Mouse (Mus musculus) erythroid progenitor cell, adult 5-6 weeks (primary cell): ENCODE results near the gene Fry. TPM values are rescaled to one million over a fixed set of nuclear protein-coding genes. Genes with fewer than 3 reads are reported as not detected.
A peak's percentile ranks its signal among the peaks of the same experiment; 100 is the strongest.

ENCODE experiments used
- ATAC-seq: replicated peaks from 2 replicates; pipeline ENCODE4 v1.8.0; 2016; ENCODE audit warnings: moderate number of reproducible peaks, mild to moderate bottlenecking, moderate TSS enrichment, inconsistent platforms; ENCODE audit not compliant: poor library complexity, low FRiP score, severe bottlenecking
- total RNA-seq, 2 experiments: library from RNA; stranded (forward) in 1 of 2; stranded (reverse) in 1 of 2; fragments of 150-400 nt in 1 of 2; fragments of 186-747, 209-891 nt in 1 of 2; gene quantifications; 2 replicates each; pipeline versions ENCODE4 v1.2.3 to v1.2.4; 2015 to 2017; ENCODE audit warnings: low replicate concordance in 2 of 2

Fry gene
- total RNA-seq, 2 experiments from 2014 or later: 13.8 to 28.3 TPM

- no peak for ATAC-seq
Observed at GRCm38 (mm10) chr5:150367027-150367426, 248.6 kb downstream of the Fry start.

DNA sequence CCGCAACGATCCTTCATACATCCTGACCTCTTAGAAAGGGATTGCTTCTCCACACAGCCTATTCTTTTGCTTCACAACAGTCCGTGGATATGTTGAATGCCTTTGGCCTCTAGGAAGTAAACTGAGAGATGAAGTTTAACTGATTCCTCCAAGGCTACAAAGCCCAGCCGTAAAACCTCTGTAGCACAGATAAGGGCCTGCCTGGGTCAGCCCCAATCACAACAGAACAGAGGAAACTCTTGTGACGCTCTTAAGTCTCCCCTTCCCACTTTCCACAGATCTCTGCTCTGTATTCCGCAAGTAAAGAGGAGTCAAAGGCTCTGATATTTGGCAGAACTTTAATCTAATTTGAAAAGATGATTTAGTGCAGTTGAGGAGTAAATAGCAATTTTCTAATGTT lies 251.8 kb downstream of the Fry start:
- ATAC-seq: no peak

GRCm38 (mm10) chr5:150370895-150371294 lies 252.4 kb downstream of the Fry start:
- no peak for ATAC-seq

GRCm38 (mm10) chr5:150372956-150373355 lies 254.5 kb downstream of the Fry start:
- ATAC-seq: no peak

DNA sequence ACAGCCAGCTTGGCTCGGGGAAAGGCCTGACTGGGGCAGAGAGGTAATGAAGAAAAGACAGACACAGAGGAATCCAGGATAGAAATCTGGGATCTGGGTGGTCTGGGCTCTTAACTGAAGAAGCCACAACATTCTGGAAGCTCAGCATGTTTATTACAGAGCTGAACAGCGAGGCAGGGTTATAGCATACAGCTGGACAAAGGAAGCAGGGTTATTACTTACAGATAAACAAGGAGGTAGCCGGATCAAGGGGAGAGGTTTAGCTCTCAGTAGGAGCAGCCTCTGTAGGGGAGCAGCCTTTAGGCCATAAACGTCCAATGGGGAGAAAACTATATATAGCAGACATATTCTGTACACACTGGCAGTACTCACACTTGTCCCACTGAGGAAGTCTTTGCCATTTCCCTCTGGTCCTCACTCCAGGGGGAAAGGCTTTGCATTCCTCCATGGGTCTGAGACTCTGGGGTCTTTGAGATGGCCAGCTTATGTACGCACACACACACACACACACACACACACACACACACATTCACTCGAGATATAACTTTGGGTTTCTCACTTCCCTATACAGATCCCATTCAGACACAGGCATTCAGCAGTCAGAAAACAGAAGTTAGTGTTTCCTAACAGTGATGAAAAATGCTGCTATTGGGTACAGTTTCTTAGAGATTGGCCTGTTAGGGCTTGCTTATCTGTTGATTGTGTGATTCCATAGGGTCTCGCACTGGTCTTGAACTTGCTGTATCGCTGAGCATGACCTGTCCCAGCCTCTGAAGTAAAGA lies 256.5 kb downstream of the Fry start:
- no peak for ATAC-seq

GRCm38 (mm10) chr5:150378586-150378985 lies 260.1 kb downstream of the Fry start:
- ATAC-seq: no peak

GRCm38 (mm10) chr5:150380767-150381166 lies 262.3 kb downstream of the Fry start:
- ATAC-seq: no peak

DNA sequence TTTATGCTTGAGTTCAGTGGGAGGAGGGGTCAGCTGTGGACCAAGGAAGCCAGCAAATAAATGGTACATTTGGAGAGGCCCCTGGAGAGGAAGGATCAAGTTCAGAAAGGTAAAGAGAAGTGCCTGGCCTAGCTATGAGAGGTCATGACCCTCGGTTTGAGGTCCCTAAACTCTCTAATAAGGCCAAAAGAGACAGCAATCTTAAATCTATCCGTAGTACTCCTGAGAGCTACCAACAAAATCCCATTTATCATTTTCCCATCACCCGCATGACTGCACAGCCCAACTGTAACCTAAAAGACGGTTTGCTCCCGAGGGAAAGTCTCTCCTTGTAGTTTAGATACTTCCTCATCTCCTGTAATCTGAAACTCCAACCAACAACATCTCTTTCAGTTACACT lies 264.0 kb downstream of the Fry start:
- no peak for ATAC-seq

DNA sequence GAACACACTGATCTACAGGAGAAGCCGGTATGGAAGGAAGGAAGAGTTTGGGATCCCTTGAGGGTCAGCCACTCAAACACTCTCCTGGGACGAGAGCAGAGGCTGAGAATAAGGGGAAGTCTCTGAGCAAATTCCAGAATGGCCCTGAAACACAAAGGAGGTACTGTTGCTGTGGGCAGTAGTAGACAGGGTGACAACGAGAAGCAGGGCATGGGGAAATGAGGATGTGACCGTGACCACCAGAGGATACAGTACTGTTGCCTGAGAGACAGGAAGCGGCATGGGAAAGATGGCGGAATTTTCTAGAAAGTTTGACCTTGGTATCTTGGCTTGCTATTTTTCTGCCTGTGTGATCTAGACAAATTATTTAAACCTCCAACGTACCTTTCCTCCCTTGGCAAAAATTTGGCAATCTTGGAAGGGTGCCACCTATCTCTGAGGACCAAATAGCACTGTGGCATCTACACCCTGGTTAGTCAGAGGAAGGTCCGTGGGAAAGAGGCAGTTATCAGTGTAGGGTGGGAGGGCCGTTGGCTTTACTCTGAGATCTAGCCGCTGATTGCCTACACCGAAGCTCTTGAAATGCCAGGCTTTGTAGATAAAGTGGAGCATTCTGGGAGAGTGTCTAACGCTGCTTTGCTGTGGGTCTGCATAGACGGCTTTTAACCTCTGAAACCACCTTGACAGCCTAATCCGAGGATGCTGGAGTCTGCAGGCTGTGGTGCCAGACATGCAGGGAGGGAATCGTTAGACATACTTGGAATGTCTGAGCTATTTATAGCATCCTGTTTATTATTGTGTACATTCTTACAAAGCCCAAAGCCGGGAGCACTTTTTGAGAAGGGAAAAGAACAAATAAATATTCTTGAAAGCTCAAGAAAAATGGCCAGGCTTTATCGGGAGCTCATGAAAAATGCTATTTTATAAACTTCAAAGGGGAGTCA lies 266.1 kb downstream of the Fry start:
- no peak for ATAC-seq

GRCm38 (mm10) chr5:150385224-150385623 lies 266.8 kb downstream of the Fry start:
- ATAC-seq: no peak

GRCm38 (mm10) chr5:150388623-150389022 lies 270.2 kb downstream of the Fry start:
- ATAC-seq: no peak

GRCm38 (mm10) chr5:150389589-150390377 lies 271.3 kb downstream of the Fry start:
- ATAC-seq: peak; percentile 48; the same call in 1 of the 2 replicates

DNA sequence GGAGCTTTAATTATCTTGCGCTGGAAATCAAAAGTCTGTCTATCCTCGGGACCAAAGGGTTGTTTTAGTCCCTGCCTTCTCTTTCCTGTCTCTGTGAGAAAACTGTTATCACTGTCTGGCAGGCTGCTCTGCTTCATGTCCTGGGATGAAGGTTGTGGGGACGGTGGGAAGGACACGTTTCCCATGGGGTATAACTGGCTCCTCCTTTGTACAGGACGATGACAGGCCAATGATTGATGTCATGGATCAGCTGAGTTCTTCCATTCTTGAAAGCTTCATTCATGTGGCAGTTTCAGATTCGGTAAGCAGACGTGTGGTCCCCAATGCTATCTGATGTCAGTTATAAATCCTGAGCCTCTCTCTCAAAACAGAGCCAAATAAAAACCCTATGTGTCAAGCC lies 272.0 kb downstream of the Fry start:
- ATAC-seq: no peak

GRCm38 (mm10) chr5:150394645-150395044 lies 276.2 kb downstream of the Fry start:
- ATAC-seq: 0 out of 2 replicates have a peak, but pooled peaks have one; percentile 42

DNA sequence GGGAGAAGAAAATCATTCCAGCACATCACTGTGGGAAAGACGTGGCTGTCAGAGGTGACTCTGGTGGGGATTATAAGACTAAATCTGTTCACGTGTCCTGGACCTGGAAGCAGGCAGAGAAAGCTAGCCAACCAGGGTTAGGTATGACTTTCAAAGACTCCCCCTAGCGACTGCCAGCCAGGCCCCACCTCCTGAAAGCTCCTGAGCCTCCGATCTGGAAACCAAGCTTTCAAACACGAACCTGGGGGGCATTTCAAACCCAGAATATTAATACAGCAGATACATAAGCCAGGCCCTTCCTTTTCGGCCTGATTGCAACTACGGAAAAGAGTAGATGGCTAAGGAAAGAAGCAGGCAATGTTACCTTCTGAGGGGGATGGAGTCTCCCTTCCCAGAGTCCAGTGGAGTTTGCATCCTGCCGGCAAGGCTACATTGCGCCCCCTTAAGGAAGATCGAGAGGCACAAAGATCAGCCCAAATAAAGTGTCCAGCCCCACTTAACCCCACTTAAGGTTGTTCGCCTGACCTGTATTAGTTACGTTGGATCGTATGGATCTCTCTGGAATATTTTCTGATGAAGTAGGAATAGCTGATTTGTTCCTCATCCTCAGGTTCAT lies 284.5 kb downstream of the Fry start:
- no peak for ATAC-seq

DNA sequence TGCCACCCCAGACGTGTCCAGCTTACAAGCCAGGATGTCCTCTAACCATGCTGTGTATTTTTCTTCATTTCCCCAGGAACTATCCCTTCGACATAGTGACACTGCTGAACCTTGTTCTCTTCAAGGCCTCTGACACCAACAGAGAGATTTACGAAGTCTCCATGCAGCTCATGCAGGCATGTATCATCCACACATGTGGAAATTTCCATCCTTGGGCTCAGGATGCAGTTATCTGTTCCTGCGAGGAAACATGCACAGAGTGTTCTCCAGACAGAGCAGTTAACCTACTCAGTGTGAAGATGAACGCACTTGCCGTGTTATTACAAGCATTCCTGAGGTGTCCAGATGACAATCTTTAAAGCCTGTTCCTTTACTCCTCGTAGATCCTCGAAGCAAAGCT lies 286.4 kb downstream of the Fry start:
- no peak for ATAC-seq

- no peak for ATAC-seq
Observed at GRCm38 (mm10) chr5:150408979-150409378, 290.5 kb downstream of the Fry start.

DNA sequence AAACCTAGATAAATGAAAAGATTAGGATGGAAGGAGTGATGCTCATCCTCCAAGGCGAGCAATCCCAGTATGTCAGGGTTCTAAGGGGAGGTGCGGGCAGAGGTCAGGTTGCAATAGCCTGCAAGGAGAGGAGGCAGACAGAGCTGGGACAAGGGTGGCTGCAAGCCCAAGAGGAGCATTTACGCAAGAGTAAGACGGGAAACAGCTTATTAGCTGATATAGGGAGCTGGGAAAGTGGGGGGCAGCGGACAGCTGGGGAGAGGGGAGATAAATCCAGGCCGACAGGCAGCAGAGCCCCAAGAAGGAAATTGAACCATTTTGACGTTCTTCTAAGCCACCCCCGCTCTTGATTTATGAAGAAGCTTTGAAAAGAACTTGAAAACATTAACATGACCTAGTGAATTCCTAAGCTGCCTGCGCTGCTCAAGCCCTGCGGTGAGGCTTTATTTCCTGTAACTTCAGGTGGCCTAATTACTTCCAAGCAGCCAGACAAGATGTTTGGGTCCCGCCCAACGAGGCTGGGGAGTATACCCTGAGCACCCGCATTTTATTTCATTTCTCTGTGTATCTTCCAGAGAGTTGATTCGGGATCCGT lies 291.1 kb downstream of the Fry start:
- no peak for ATAC-seq

DNA sequence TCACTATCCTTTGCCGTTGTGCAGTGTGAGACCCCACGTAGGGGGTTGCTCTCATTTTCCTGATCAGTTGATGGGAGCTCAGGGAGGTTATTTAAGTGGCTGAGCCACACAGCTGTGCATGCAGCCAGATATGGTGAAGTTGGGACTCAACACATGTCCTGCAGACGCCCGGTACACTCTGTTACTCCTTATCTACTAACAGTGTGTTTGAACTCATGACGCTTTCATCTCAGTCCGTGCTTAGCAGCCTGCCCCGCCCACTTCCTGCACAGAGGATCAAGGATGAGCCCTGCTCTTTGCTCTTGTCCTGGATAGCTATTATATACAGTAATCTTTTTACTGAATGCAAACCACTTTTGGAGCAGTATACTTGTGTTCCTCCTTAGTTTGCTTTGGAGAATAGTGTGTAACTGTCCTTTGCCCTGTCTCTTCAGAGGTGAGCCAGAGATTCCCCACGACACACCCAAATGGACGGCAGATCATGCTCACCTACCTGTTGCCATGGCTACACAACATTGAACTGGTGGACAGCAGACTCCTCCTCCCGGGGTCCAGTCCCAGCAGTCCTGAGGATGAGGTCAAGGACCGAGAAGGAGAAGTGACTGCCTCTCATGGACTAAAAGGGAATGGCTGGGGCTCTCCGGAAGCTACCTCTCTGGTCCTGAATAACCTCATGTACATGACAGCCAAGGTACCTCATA lies 294.5 kb downstream of the Fry start:
- ATAC-seq: no peak
